Mouse (Mus musculus) thymus, adult 2 months (tissue): Measurements from ENCODE around the gene Zfp367. TPM values are rescaled to one million over a fixed set of nuclear protein-coding genes. Genes with fewer than 3 reads are reported as not detected.

Experiments used
- DNase-seq: peaks from one replicate; pipeline ENCODE4 v3.0.0; 2021
- H3K27ac ChIP-seq: fragments of 200-500 bp; 2 replicates; pipeline ENCODE4 v1.5.1; 2012; ENCODE audit warnings: low read length, control low read depth; ENCODE audit not compliant: control insufficient read depth, insufficient read depth
- H3K27me3 ChIP-seq: fragments of 200-500 bp; 2 replicates; pipeline ENCODE4 v1.6.1; 2012; ENCODE audit warnings: mild to moderate bottlenecking, low read length, moderate library complexity, mixed read lengths; ENCODE audit not compliant: control insufficient read depth, insufficient read depth
- H3K36me3 ChIP-seq: fragments of 200-500 bp; 2 replicates; pipeline ENCODE4 v1.6.1; 2012; ENCODE audit warnings: mild to moderate bottlenecking, low read length, moderate library complexity; ENCODE audit not compliant: control insufficient read depth, insufficient read depth
- H3K4me1 ChIP-seq: fragments of 200-500 bp; replicated peaks from 2 replicates; pipeline ENCODE4 v1.6.1; 2012; ENCODE audit warnings: low read length; ENCODE audit not compliant: control insufficient read depth, insufficient read depth
- H3K4me3 ChIP-seq: fragments of 200-500 bp; 2 replicates; pipeline ENCODE4 v1.5.1; 2012; ENCODE audit warnings: mild to moderate bottlenecking, low read length, control low read depth, moderate library complexity; ENCODE audit not compliant: control insufficient read depth, insufficient read depth
- CTCF ChIP-seq: fragments of 200-500 bp; IDR thresholded peaks from 2 replicates; pipeline ENCODE4 v1.5.1; 2012; ENCODE audit warnings: mild to moderate bottlenecking, control low read depth, low read length, moderate library complexity, borderline replicate concordance; ENCODE audit not compliant: control insufficient read depth, poor library complexity, insufficient read depth; ENCODE audit errors: extremely low read depth
- POLR2A ChIP-seq: fragments of 200-500 bp; IDR thresholded peaks from 2 replicates; pipeline ENCODE4 v1.6.1; 2012; ENCODE audit warnings: mild to moderate bottlenecking, low read length, control low read depth, moderate library complexity; ENCODE audit not compliant: control insufficient read depth, poor library complexity, insufficient read depth; ENCODE audit errors: extremely low read depth
- WGBS: fragments of 180-500 bp; shearing (Covaris S2); methylation state at CpG from one replicate; pipeline ENCODE4 v1.1.7; 2018; 5-methylcytosine and 5-hydroxymethylcytosine counted together
- polyA plus RNA-seq: library from polyadenylated mRNA; depleted of rRNA; stranded (reverse); fragments of >200 nt; gene quantifications from 2 replicates; pipeline ENCODE4 v1.2.3, GENCODE M21; 2012

The Zfp367 gene
- polyA plus RNA-seq, 1 experiment = 13.3 TPM

- no peaks in the 10 kb centered on the region for H3K27me3 ChIP-seq
- WGBS = 72% methylated on average over 3 of the region's 3 CpGs
- H3K36me3 ChIP-seq = no peaks in the 10 kb centered on the region
- no peak overlapping the region for H3K4me3 ChIP-seq
- H3K4me1 ChIP-seq = no peaks in the 10 kb centered on the region
- TF ChIP-seq CTCF (no peak), POLR2A (no peak)
- DNase-seq = peak; percentile 15
- no peak overlapping the region for H3K27ac ChIP-seq
Observed at GRCm38 (mm10) chr13:64100186-64100585, 52.8 kb downstream of the Zfp367 start.

- WGBS = 93% methylated on average over 9 of the region's 9 CpGs
- Histone ChIP-seq H3K4me3 (no peak overlapping the region), H3K36me3 (no peaks in the 10 kb centered on the region), H3K27ac (no peak overlapping the region), H3K27me3 (no peaks in the 10 kb centered on the region), H3K4me1 (no peaks in the 10 kb centered on the region)
- TF ChIP-seq POLR2A (no peak), CTCF (no peak)
- peak; percentile 28 for DNase-seq
Observed at GRCm38 (mm10) chr13:64098992-64099391, 54.0 kb downstream of the Zfp367 start.

GRCm38 (mm10) chr13:64093341-64093740 lies 59.7 kb downstream of the Zfp367 start:
- WGBS = 0% methylated on average over 1 of the region's 1 CpGs
- peak; percentile 52 for DNase-seq
- H3K27me3 ChIP-seq = no peaks in the 10 kb centered on the region

GRCm38 (mm10) chr13:64092752-64093151 lies 60.2 kb downstream of the Zfp367 start:
- Histone ChIP-seq H3K36me3 (no peaks in the 10 kb centered on the region), H3K27ac (no peak overlapping the region), H3K4me1 (no peaks in the 10 kb centered on the region), H3K27me3 (no peaks in the 10 kb centered on the region), H3K4me3 (no peak overlapping the region)
- DNase-seq = no peak
- TF ChIP-seq CTCF = no peak
- no peak for TF ChIP-seq POLR2A
- WGBS = 77% methylated on average over 6 of the region's 6 CpGs

More at GRCm38 (mm10) chr13:64093341-64093740, 59.7 kb downstream of the Zfp367 start:
- H3K4me3 ChIP-seq = no peak overlapping the region
- H3K27ac ChIP-seq = no peak overlapping the region
- no peaks in the 10 kb centered on the region for H3K4me1 ChIP-seq
- no peaks in the 10 kb centered on the region for H3K36me3 ChIP-seq
- TF ChIP-seq POLR2A = no peak
- no peak for TF ChIP-seq CTCF

- H3K27me3 ChIP-seq = no peaks in the 10 kb centered on the region
- TF ChIP-seq CTCF = no peak
- TF ChIP-seq POLR2A = no peak
- WGBS = 95% methylated on average over 3 of the region's 3 CpGs
Observed at GRCm38 (mm10) chr13:64092141-64092540, 60.9 kb downstream of the Zfp367 start.

GRCm38 (mm10) chr13:64091006-64091405 lies 62.0 kb downstream of the Zfp367 start:
- no peak for DNase-seq
- TF ChIP-seq CTCF (no peak), POLR2A (no peak)
- no peaks in the 10 kb centered on the region for H3K36me3 ChIP-seq
- H3K27ac ChIP-seq = no peak overlapping the region
- H3K4me1 ChIP-seq = no peaks in the 10 kb centered on the region
- no peaks in the 10 kb centered on the region for H3K27me3 ChIP-seq
- H3K4me3 ChIP-seq = no peak overlapping the region
- 89% methylated on average over 7 of the region's 7 CpGs for WGBS

More at GRCm38 (mm10) chr13:64092141-64092540, 60.9 kb downstream of the Zfp367 start:
- no peaks in the 10 kb centered on the region for H3K36me3 ChIP-seq
- no peak overlapping the region for H3K4me3 ChIP-seq
- DNase-seq = no peak
- H3K4me1 ChIP-seq = no peaks in the 10 kb centered on the region
- no peak overlapping the region for H3K27ac ChIP-seq

GRCm38 (mm10) chr13:64090278-64090677 lies 62.7 kb downstream of the Zfp367 start:
- TF ChIP-seq CTCF = no peak
- no peak for TF ChIP-seq POLR2A
- no peaks in the 10 kb centered on the region for H3K4me1 ChIP-seq
- H3K4me3 ChIP-seq = no peak overlapping the region
- no peaks in the 10 kb centered on the region for H3K27me3 ChIP-seq
- no peak overlapping the region for H3K27ac ChIP-seq
- no peaks in the 10 kb centered on the region for H3K36me3 ChIP-seq
- DNase-seq = no peak
- 92% methylated on average over 5 of the region's 5 CpGs for WGBS
